Mouse (Mus musculus) frontal cortex, adult (tissue): Measurements from ENCODE around the gene Smarca2.
A peak's percentile ranks its signal among the peaks of the same experiment; 100 is the strongest.
"Not testable (repeated sequence)": the region's sequence is repeated elsewhere in the genome, so short reads cannot be mapped to it uniquely, and the experiment has no call there.

Source experiments
- ATAC-seq: cut with Nextera tagmentation; 2 replicates; pipeline ENCODE4 v1.9.2; 2017; ENCODE audit warnings: mild to moderate bottlenecking, moderate library complexity, mixed read lengths; ENCODE audit not compliant: low TSS enrichment

The Smarca2 gene

DNA sequence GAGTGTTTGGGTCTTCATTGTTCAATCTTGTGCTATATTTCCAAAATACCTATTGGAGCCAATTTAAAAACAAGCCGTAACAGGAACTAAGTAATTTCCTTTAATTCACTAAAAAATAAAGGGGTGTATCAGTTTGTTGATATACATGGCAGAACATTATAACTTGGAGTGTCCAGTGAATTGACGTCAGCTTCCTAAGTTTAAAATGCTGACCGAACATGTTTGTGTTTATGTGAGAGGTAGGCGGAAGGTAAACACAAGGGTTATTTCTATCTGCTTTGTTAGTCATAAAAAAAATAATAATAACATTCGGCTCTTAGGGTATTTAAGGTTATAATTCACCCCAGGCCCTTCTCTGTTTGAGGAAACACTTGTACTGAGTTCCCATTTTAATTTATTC, 12.4 kb downstream of the Smarca2 start:
- no peak for ATAC-seq

DNA sequence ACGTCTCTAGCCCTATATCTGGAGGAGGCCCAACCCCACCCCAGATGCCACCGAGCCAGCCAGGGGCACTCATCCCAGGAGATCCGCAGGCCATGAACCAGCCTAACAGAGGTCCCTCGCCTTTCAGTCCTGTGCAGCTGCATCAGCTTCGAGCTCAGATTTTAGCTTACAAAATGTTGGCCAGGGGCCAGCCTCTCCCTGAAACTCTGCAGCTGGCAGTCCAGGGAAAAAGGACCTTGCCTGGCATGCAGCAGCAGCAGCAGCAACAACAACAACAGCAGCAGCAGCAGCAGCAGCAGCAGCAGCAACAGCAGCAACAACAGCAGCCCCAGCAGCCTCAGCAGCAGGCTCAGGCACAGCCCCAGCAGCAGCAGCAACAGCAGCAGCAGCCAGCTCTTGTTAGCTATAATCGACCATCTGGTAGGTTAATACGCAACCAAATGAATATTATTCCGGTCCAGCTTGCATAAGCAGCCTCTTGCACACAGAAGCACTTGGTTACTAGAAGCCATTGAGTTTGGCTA, 25.9 kb downstream of the Smarca2 start:
- ATAC-seq, result peak; percentile 39; the same call in 1 of the 2 replicates

DNA sequence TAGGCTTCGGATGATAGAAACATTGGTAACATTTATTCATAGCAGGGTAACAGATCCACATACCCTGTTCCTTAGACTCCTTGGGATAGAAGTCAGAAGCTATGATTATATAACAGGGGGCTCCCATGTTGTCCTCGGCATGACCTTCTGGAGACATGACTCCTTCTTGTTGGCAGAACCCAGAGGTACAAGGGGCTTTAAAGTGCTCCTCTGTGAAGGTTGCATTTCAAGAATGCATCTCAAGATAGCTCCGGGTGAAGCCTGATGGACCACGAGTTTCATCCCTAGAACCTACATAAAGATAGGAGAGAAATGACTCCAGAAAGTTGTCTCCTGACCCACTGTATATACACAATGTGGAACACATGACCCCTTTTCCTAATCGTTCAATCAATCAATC, 27.4 kb downstream of the Smarca2 start:
- no peak for ATAC-seq

DNA sequence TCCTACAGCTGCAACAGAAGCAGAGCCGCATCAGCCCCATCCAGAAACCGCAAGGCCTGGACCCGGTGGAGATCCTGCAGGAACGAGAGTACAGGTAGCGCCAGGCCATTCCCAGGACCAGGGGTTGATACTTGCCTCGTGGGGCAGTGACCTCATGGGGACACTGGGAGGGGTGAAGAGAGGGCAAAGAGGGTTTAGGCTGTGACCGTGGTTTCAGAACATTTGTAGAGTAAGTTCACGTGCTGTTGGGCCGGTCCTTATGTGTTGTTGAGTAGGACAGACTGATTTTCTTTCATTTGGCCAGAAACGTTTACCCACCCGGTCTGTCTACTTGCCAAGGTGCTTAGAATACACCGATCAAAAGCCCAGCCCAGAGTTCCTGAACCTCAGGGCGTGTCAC, 35.7 kb downstream of the Smarca2 start:
- no peak for ATAC-seq

DNA sequence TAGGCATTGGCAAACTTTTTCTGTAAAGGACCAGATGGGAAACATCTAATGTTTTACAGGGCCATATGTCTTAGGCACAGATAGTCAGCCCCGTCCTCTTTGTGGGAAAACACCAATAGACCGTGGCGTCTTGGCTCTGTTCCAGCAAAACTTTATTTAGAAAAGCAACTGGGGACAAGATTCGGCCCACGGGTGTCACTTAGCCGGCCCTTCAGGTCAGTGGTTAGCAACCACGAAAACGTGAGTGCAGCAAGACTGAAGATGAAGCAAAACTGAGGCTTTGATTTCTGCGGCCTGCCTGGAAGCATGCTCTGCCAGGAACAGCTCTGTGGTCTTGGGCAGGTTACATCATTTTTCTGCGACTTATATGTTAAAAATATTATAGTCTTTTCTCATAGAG, 36.4 kb downstream of the Smarca2 start:
- 0 out of 2 replicates have a peak, but pooled peaks have one; percentile 36 for ATAC-seq

DNA sequence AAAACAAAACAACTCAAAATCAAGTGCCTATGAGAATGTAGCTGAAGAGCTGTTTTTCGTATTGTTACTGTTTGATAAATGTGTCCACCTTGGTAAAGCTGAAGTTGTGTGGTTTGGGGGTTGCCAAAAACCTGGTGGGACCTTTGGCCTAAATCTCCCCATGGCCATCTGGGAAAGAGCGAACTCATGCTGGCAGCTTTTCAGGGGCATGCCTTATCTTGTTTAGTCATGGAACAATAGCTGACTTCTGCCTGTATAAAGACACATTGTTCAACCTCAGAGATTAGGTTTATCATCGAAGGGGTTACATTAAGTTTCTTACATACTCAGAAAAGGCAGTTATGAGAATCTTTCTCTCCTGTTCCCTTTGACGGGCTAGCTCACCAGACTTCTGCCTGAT, 38.2 kb downstream of the Smarca2 start:
- ATAC-seq, result no peak

DNA sequence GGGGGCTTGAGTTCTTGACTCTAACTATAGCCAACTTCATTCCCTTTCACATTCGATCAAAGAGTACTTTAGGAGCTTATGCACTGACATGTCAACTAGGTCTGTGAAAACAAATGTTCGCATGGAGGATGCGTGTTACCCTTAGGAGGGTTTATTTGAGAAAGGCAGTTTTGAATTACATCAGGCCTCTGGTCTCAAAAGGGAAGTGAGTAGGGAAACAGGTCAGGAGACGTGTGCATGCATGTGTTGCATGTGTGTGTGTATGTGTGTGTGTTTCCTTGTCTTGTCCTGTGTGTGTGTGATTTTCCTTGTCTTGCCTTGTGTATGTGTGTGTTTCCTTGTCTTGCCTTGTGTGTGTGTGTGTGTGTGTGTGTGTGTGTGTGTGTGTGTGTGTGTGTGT, 39.1 kb downstream of the Smarca2 start:
- ATAC-seq, result no peak

DNA sequence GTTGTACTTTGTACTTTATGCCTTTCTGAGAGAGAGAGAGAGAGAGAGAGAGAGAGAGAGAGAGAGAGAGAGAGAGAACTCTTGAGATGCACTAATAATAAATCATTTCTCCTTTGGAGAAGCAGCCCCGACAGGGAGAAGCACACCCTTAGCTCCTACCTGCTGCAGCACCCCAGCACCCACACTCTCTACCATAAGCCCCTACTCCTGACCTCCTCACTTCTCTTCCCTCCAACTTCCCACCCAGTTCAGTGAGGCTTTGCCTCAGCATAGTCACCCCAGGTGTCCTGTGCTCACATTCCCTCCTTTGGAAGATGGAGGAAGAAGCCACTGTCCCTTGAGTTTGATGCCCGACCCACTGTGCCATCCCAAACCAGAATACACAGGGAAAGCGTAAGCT, 40.2 kb downstream of the Smarca2 start:
- ATAC-seq, result no peak

DNA sequence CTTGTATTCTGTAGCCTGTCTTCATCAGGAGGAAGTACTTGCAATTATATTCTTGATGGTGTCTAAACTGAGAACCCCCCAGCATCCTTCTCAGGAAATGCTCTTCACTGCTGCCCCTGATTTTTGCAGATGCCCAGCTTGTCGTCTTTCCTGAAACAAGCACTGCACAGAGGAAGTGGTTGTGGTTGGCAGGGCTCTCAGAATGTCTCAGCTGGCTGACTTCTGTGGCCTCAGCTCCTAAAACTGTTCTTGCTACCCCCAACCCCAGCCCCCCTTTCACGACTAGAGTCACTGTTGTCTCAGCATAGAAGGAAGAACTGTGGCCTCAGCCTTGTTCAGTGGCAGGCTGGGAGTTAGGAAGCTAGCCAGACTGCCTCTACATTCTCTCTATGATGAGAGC, 41.3 kb downstream of the Smarca2 start:
- no peak; the same call in 1 of the 2 replicates for ATAC-seq

DNA sequence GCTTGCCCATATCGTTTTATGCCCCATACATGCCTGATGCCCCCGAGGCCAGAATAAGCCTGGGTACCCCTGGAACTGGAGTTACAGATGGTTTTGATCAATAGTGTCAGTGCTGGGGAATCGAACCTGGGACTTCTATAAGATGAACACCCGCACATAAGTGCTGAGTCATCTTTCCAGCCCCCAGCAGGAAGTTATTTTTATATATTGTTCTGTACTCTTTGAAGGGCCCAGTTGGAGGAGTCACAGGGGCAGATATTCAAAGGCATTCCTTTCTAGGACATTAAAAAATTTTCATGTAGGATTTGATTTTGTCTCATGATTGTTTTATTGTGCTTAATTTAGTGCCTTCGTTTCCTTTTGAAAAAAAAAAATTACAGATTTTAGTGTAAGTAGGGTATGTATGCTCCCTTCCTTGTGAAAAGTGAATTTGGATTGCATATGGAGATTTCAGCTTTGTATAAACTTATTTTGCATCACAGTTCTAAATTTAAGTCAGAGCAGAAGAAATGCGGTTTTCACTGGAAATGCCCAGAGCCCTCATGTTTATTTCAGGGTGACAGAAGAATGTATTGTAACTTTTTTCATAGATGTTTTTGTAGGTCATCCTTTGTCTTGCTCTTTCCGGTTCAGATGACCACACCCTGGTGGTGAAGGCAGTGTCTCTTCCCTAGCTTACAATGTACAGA, 45.9 kb downstream of the Smarca2 start:
- ATAC-seq, result peak; percentile 79

DNA sequence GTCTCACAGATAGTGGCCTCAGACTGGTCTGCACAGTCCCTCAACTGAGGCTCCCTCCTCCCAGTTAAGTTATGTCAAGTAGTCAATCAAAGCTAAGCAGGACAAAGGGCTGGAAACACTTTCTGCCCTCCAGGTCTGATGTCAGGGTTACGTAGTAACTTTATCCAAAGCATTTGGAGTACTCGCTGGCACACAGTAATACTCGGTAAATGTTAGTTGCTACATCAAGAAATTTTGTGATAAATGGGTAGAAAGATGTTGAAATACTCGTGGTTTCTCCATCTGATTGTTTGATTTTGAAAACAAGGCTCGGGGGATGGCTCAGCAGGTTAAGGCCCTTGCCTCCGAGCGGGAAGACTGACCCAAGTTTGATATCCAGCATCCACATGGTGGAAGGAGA, 53.5 kb downstream of the Smarca2 start:
- ATAC-seq, result no peak

DNA sequence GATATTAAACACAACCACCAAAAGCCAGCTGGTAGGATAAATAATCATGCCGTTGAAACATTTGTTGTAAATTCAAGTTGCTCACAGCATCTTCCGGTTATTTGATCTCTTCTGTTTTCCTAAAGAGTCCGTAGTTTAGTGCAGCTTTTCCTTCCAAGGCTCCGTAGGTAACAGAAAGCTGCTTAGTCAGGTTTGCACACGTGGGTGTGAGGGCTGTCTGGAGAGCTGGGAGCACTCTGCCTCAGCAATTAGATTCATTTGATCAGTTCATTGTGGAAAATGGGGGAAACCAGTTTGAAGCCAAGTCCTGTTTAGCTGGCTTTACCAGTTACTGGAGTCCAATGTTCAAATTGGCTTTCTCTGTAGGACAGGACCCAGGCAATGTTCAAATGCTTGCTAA, 55.1 kb downstream of the Smarca2 start:
- ATAC-seq, result peak; percentile 78

DNA sequence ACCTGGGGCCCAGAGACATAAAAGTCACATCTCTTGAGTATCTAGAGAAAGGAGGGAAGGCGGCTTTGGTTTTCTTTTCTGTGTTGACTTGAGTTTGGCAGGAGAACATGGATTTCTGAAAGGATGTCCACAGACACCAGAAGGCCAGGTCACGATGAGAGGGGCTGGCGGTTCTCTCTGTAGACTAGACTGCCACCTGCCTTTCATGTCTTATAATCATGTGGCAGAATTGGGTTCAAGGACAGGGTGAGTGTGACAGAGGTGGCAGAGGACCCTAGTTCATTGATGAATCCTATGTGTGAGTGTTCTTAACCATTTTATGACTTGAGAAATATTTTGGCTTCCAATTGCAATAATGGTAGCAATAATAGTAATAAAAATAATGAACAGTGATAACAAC, 56.3 kb downstream of the Smarca2 start:
- ATAC-seq, result no peak

DNA sequence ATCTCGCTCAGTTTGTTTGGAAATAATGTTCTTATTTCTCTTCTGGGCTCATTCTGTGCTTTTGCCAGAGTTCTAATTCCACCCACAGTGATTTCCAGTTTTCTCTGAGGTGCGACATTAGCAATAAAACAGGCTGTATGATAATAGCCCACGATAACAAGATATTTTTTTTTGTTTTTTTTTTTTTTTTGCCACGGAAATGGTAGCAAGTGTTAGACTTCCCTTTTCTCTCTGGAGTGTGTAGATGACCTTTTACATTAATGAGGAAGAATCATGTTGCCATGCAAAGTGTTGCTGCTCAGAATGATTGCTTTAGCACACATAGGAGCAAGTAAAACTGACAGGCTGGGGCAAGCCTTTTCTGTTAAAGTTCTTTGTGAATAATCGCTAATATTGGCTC, 61.5 kb downstream of the Smarca2 start:
- no peak for ATAC-seq

DNA sequence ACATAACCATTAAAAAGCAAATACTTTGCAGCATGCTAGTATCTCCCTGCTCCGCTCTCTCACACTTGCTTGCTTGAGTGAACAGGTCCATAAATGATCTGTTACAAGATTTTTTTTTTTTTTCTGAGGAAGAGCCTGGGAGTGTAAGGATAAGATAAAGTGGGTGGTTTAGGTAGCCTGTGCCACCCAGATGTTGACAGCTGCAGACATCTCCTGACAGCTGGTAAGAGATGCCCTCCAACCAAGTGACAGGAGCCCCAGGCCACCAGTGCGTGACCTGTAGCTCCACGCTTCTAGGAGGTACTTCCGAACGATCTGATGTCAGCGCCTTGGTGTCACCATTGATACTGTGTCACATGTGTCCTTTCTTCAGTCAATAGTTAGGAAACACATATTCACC, 65.2 kb downstream of the Smarca2 start:
- ATAC-seq, result no peak

DNA sequence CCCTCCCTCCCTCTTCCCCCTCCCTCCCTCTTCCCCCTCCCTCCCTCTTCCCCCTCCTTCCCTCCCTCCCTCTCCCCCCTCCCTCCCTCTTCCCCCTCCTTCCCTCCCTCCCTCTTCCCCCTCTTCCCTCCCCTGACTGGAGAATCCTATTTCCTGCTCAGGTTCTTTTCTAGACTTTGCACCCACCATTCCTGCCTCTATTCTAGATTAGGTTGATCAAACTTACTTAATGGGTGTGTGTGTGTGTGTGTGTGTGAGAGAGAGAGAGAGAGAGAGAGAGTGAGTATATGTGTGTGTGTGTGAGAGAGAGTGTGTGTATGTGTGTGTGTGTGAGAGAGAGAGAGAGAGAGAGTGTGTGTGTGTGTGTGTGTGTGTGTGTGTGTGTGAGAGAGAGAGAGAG, 66.6 kb downstream of the Smarca2 start:
- not testable (repeated sequence) for ATAC-seq

DNA sequence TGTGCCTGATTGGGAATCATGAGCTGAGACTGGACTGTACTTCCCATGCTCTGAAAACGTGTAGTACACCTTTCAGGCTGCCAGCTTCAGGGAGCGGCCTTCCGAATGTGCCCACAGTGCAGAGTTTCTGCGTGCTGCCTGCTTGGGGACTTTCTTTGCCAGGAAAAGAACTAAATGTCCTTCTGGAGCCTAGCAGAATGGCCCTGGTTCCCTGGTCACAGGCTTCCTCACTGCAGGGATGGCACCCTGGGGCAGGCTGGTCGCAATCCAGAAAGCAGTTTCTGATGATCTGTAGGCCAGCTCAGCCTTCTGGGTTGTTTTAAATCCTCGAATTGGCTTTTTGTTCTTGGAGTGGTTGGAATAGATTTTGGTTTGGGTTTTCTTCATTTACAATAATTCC, 71.1 kb downstream of the Smarca2 start:
- peak; percentile 45; the same call in 1 of the 2 replicates for ATAC-seq

DNA sequence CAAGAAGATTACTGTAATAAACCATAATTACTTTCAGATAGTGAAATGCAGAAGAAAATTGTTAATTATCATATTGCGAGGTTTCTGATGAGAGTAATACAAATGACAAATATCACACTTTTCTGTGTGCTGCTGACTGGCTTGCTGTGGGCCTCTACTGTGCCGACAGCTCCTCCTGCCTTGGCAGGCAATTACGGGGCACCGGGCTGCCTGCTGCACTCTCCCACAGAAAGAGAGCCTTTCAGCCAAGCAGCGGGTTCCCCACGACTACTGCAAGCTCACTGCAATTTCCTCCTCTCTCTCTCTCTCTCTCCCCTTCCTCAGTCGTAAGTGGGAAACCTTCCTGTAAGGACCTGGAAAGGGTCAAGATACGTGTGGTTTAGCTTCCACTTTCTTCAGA, 73.7 kb downstream of the Smarca2 start:
- peak; percentile 64 for ATAC-seq

DNA sequence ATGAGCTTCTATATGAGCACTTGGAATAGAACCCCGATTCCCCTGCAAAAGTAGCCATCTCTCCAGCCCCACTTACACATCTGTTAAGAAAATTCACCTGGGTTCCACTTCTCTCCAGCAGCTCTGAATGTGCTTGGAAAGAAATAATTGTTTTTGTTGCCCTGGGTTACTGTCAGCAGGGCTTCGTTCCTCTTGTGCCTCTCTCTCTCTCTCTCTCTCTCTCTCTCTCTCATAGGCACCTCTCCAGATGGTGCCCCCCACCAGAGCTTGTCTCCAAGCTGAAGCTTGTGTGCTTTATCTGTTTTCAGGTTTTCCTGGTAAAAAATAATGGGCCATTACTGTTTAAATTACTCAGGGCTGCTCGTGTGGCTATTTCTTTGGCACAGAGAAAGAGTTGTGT, 74.8 kb downstream of the Smarca2 start:
- ATAC-seq, result no peak

DNA sequence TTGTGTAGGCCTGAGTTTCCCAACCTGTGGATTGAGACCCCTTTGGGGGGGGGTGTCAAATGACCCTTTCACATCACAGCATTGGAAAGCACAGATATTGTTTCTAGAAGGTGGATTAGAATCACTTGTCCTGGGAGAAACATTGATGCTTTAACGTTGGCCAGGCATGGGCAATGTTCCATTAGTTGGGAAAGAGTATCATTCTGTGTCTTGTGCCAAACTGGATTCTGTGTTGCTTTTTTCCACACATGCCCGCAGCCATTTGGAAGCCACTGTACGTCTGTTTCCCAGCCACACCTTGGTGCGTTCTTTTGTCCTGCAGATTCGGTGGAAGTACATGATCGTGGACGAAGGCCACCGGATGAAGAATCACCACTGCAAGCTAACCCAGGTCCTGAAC, 76.7 kb downstream of the Smarca2 start:
- no peak for ATAC-seq

DNA sequence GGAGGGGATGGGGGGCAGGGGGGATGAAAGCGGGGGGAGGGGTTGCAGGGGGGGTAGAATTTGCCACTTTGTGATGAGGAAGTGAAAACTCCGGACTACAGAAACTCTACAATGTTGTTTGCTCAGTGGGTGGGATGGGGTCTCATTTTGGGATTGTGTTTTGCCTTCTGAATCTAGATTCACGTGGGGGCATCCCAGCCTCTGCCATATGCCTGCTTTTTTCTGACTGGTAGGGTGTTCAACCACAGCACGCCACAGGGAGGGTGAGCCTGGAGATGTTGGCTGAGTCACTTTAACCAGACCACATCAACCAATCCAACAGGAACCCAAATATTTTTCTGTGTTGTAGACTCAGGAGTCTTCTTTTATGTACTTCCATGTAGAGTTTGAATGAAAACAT, 77.3 kb downstream of the Smarca2 start:
- no peak for ATAC-seq

DNA sequence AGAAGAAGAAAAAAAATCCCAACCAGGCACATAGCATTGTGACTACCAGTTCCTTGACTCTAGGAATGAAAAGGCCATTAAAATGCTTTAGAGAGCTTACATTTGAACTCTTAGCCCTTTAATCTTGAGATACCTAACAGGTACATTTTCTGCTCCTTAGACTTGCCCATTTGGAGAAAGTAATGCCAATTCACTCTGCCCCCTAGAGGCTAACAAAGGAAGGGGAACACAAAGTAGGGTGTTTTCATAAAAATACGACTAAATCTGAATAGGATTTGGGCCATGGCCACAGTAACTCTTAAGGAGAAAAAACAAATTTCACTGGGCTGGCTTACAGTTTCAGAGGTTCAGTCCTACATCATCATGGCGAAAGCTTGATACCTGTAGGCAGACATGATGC, 77.9 kb downstream of the Smarca2 start:
- ATAC-seq, result no peak

DNA sequence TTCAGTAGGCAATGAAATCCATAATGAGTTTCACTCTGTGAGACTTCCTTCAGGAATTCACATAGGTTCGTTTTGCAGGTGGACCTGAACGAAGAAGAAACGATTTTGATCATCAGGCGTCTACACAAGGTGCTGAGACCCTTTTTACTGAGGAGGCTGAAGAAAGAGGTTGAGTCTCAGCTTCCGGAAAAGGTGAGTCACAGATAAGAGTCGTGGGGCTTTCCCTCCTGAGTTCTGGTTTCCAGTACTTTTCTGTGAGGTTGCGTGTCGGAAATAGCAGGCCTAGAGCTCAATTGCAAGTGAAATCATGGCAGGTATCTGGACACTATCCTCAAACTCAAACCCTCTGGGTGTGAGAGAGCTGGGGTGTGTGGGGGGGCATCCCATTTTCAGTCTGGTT, 78.9 kb downstream of the Smarca2 start:
- ATAC-seq, result no peak

DNA sequence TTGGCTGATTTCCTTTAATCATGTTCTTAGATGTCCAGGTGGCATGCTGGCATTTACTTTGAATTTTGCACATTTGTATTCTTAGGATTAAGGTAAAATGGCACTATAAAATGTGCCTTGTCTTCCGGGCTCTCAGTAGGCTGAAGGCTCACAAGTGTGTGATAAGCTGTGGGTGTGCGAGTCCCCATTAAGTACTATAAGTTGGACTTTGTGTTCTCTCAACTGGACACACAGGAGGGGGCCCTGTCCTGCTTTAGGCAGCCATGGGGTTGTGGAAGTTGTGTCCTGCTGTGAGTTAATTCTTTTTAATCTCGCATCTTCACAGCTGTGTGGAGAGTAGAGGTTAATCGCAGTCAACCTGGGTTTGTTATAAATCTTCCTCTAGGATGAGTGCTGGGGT, 85.7 kb downstream of the Smarca2 start:
- no peak for ATAC-seq
